Mouse (Mus musculus) neural tube, embryonic 12.5 days (tissue): ENCODE measurements around the gene Mical3. TPM values are rescaled to one million over a fixed set of nuclear protein-coding genes. Genes with fewer than 3 reads are reported as not detected.
A peak's percentile ranks its signal among the peaks of the same experiment; 100 is the strongest.

Source experiments
- ATAC-seq: fragments of 200-750 bp; cut with Nextera tagmentation; 2 replicates; pipeline ENCODE4 v1.8.0; 2017; ENCODE audit warnings: low read depth, mild to moderate bottlenecking, moderate TSS enrichment, moderate library complexity; ENCODE audit not compliant: low FRiP score
- H3K27ac ChIP-seq: fragments of 300-500 bp; sonication (generic); 2 replicates; pipeline ENCODE4 v1.5.1; 2016
- H3K27me3 ChIP-seq: fragments of 300-500 bp; sonication (generic); replicated peaks from 2 replicates; pipeline ENCODE4 v1.6.1; 2016; ENCODE audit warnings: mild to moderate bottlenecking
- H3K36me3 ChIP-seq: fragments of 300-500 bp; sonication (generic); 2 replicates; pipeline ENCODE4 v1.6.1; 2016; ENCODE audit warnings: mild to moderate bottlenecking
- H3K4me1 ChIP-seq: fragments of 300-500 bp; sonication (generic); 2 replicates; pipeline ENCODE4 v1.6.1; 2016
- H3K4me2 ChIP-seq: fragments of 300-500 bp; sonication (generic); replicated peaks from 2 replicates; pipeline ENCODE4 v1.6.1; 2016; ENCODE audit warnings: mild to moderate bottlenecking
- H3K4me3 ChIP-seq: fragments of 300-500 bp; sonication (generic); 2 replicates; pipeline ENCODE4 v1.5.1; 2016
- H3K9ac ChIP-seq: fragments of 300-500 bp; sonication (generic); 2 replicates; pipeline ENCODE4 v1.6.1; 2016; ENCODE audit warnings: mild to moderate bottlenecking
- H3K9me3 ChIP-seq: fragments of 300-500 bp; sonication (generic); 2 replicates; pipeline ENCODE4 v1.6.1; 2016; ENCODE audit warnings: mild to moderate bottlenecking
- WGBS: fragments of 180-500 bp; shearing (Covaris S2); methylation state at CpG from one replicate; pipeline ENCODE4 v1.1.7; 2016; 5-methylcytosine and 5-hydroxymethylcytosine counted together
- polyA plus RNA-seq: library from polyadenylated mRNA; unstranded; fragments of >200 nt; fragmentation: Nextera tagmentation; extraction: Ambion mirVana; gene quantifications from 2 replicates; pipeline ENCODE4 v1.2.1, GENCODE M21; 2016

The Mical3 gene
- polyA plus RNA-seq: 17.3 and 22.2 TPM in 2 replicates

- no peaks in the 10 kb centered on the region for H3K36me3 ChIP-seq
- peak within 1 kb of the TSS; percentile 26; the same call in 1 of the 2 replicates for H3K27ac ChIP-seq
- H3K4me1 ChIP-seq: peaks cover 21% of the 10 kb centered on the region
- under 1% methylated on average over 17 of the region's 17 CpGs for WGBS
- H3K4me2 ChIP-seq: peak within 1 kb of the TSS; percentile 69
- ATAC-seq: peak; percentile 80
- H3K27me3 ChIP-seq: no peaks in the 10 kb centered on the region
- H3K9ac ChIP-seq: peak within 1 kb of the TSS; percentile 58
- peak within 1 kb of the TSS; percentile 37 for H3K4me3 ChIP-seq
- no peaks in the 10 kb centered on the region for H3K9me3 ChIP-seq
Observed at GRCm38 (mm10) chr6:121130773-121131172, at the start of gene Mical3. Mical3 (minus strand) TSS chr6:121130999.

- H3K4me3 ChIP-seq: no peak overlapping the region
- no peaks in the 10 kb centered on the region for H3K36me3 ChIP-seq
- H3K9me3 ChIP-seq: no peaks in the 10 kb centered on the region
- H3K27ac ChIP-seq: no peak overlapping the region
- H3K9ac ChIP-seq: no peak overlapping the region
- no peak for ATAC-seq
- H3K4me2 ChIP-seq: no peak overlapping the region
- WGBS: 73% methylated on average over 7 of the region's 7 CpGs
- peaks cover 16% of the 10 kb centered on the region for H3K4me1 ChIP-seq
- no peaks in the 10 kb centered on the region for H3K27me3 ChIP-seq
Observed at GRCm38 (mm10) chr6:121179846-121180245, 49.0 kb upstream of the Mical3 start.

- ATAC-seq: no peak
- no peak overlapping the region for H3K4me2 ChIP-seq
- H3K4me1 ChIP-seq: 0 out of 2 replicates have a peak, but pooled peaks cover 9% of the 10 kb centered on the region
- WGBS: 62% methylated on average over 7 of the region's 7 CpGs
- no peak overlapping the region for H3K9ac ChIP-seq
- no peaks in the 10 kb centered on the region for H3K27me3 ChIP-seq
- H3K36me3 ChIP-seq: no peaks in the 10 kb centered on the region
- H3K27ac ChIP-seq: no peak overlapping the region
- H3K9me3 ChIP-seq: no peaks in the 10 kb centered on the region
- H3K4me3 ChIP-seq: no peak overlapping the region
Observed at GRCm38 (mm10) chr6:121178700-121179358, 48.0 kb upstream of the Mical3 start.

GRCm38 (mm10) chr6:121177118-121177708 lies 46.4 kb upstream of the Mical3 start:
- Histone ChIP-seq H3K4me3 (no peak overlapping the region), H3K9ac (no peak overlapping the region), H3K27me3 (no peaks in the 10 kb centered on the region), H3K9me3 (no peaks in the 10 kb centered on the region), H3K4me1 (0 out of 2 replicates have a peak, but pooled peaks cover 9% of the 10 kb centered on the region), H3K27ac (no peak overlapping the region), H3K36me3 (no peaks in the 10 kb centered on the region), H3K4me2 (no peak overlapping the region)
- WGBS: 83% methylated on average over 7 of the region's 7 CpGs
- no peak for ATAC-seq

GRCm38 (mm10) chr6:121176731-121177098 lies 45.9 kb upstream of the Mical3 start:
- WGBS: 75% methylated on average over 4 of the region's 4 CpGs
- H3K4me3 ChIP-seq: no peak overlapping the region

GRCm38 (mm10) chr6:121176011-121176730 lies 45.4 kb upstream of the Mical3 start:
- no peaks in the 10 kb centered on the region for H3K27me3 ChIP-seq
- 0 out of 2 replicates have a peak, but pooled peaks cover 9% of the 10 kb centered on the region for H3K4me1 ChIP-seq
- 56% methylated on average over 14 of the region's 14 CpGs for WGBS
- no peak overlapping the region for H3K4me3 ChIP-seq
- H3K4me2 ChIP-seq: no peak overlapping the region
- no peaks in the 10 kb centered on the region for H3K36me3 ChIP-seq
- no peak overlapping the region; the same call in 1 of the 2 replicates for H3K9ac ChIP-seq
- no peaks in the 10 kb centered on the region for H3K9me3 ChIP-seq
- no peak overlapping the region for H3K27ac ChIP-seq
- ATAC-seq: no peak

More at GRCm38 (mm10) chr6:121176731-121177098, 45.9 kb upstream of the Mical3 start:
- Histone ChIP-seq H3K9me3 (no peaks in the 10 kb centered on the region), H3K27ac (no peak overlapping the region), H3K27me3 (no peaks in the 10 kb centered on the region), H3K4me2 (no peak overlapping the region), H3K9ac (no peak overlapping the region), H3K4me1 (0 out of 2 replicates have a peak, but pooled peaks cover 9% of the 10 kb centered on the region), H3K36me3 (no peaks in the 10 kb centered on the region)
- ATAC-seq: no peak

GRCm38 (mm10) chr6:121174761-121175160 lies 44.0 kb upstream of the Mical3 start:
- H3K9ac ChIP-seq: no peak overlapping the region
- no peak for ATAC-seq
- no peak overlapping the region for H3K4me2 ChIP-seq
- H3K36me3 ChIP-seq: no peaks in the 10 kb centered on the region
- H3K4me3 ChIP-seq: no peak overlapping the region
- 0 out of 2 replicates have a peak, but pooled peaks cover 9% of the 10 kb centered on the region for H3K4me1 ChIP-seq
- no peaks in the 10 kb centered on the region for H3K9me3 ChIP-seq
- no peaks in the 10 kb centered on the region for H3K27me3 ChIP-seq
- 94% methylated on average over 6 of the region's 6 CpGs for WGBS
- no peak overlapping the region for H3K27ac ChIP-seq

- WGBS: 67% methylated on average over 5 of the region's 5 CpGs
- Histone ChIP-seq H3K36me3 (no peaks in the 10 kb centered on the region), H3K4me2 (no peak overlapping the region)
Observed at GRCm38 (mm10) chr6:121173471-121173870, 42.7 kb upstream of the Mical3 start.

GRCm38 (mm10) chr6:121171102-121171501 lies 40.3 kb upstream of the Mical3 start:
- H3K27ac ChIP-seq: no peak overlapping the region
- H3K27me3 ChIP-seq: no peaks in the 10 kb centered on the region
- no peak overlapping the region for H3K4me3 ChIP-seq
- whole genome bisulfite sequencing: 86% methylated on average over 6 of the region's 6 CpGs
- H3K9me3 ChIP-seq: no peaks in the 10 kb centered on the region
- H3K9ac ChIP-seq: no peak overlapping the region
- no peak overlapping the region for H3K4me2 ChIP-seq
- H3K4me1 ChIP-seq: peaks cover 10% of the 10 kb centered on the region; the same call in 1 of the 2 replicates
- no peaks in the 10 kb centered on the region for H3K36me3 ChIP-seq
- ATAC-seq: no peak

More at GRCm38 (mm10) chr6:121173471-121173870, 42.7 kb upstream of the Mical3 start:
- Histone ChIP-seq H3K4me3 (no peak overlapping the region), H3K27me3 (no peaks in the 10 kb centered on the region), H3K27ac (no peak overlapping the region), H3K9ac (no peak overlapping the region), H3K9me3 (no peaks in the 10 kb centered on the region), H3K4me1 (0 out of 2 replicates have a peak, but pooled peaks cover 9% of the 10 kb centered on the region)
- no peak for ATAC-seq

GRCm38 (mm10) chr6:121167381-121167975 lies 36.7 kb upstream of the Mical3 start:
- peaks cover 9% of the 10 kb centered on the region; the same call in 1 of the 2 replicates for H3K4me1 ChIP-seq
- no peak for ATAC-seq
- H3K4me3 ChIP-seq: no peak overlapping the region
- no peaks in the 10 kb centered on the region for H3K27me3 ChIP-seq
- 66% methylated on average over 7 of the region's 7 CpGs for WGBS
- no peaks in the 10 kb centered on the region for H3K36me3 ChIP-seq
- no peak overlapping the region for H3K27ac ChIP-seq
- H3K9me3 ChIP-seq: no peaks in the 10 kb centered on the region
- no peak overlapping the region for H3K4me2 ChIP-seq
- H3K9ac ChIP-seq: no peak overlapping the region

- Histone ChIP-seq H3K36me3 (no peaks in the 10 kb centered on the region), H3K9ac (0 out of 2 replicates have a peak overlapping the region, but pooled peaks have one; percentile 17), H3K4me3 (no peak overlapping the region), H3K27ac (peak overlapping the region; percentile 38; the same call in 1 of the 2 replicates), H3K9me3 (no peaks in the 10 kb centered on the region), H3K27me3 (no peaks in the 10 kb centered on the region), H3K4me1 (peaks cover 9% of the 10 kb centered on the region; the same call in 1 of the 2 replicates), H3K4me2 (no peak overlapping the region)
- WGBS: 29% methylated on average over 10 of the region's 10 CpGs
- peak; percentile 83 for ATAC-seq
Observed at GRCm38 (mm10) chr6:121166098-121166552, 35.3 kb upstream of the Mical3 start.
